Mouse (Mus musculus) intestine, postnatal 0 days (tissue): Measurements from ENCODE around the gene Fam71f1. TPM values are rescaled to one million over a fixed set of nuclear protein-coding genes. Genes with fewer than 3 reads are reported as not detected.

Source experiments
- ATAC-seq: fragments of 200-750 bp; cut with Nextera tagmentation; 2 replicates; pipeline ENCODE4 v1.8.0; 2017; ENCODE audit warnings: mild to moderate bottlenecking, moderate TSS enrichment, moderate library complexity
- H3K27ac ChIP-seq: fragments of 300-500 bp; sonication (generic); 2 replicates; pipeline ENCODE4 v1.5.1; 2014; ENCODE audit warnings: mild to moderate bottlenecking, low read depth, low read length, moderate library complexity
- H3K27me3 ChIP-seq: fragments of 300-500 bp; sonication (generic); replicated peaks from 2 replicates; pipeline ENCODE4 v1.6.1; 2014; ENCODE audit warnings: low read length, mixed read lengths; ENCODE audit not compliant: control insufficient read depth, insufficient read depth
- H3K36me3 ChIP-seq: fragments of 300-500 bp; sonication (generic); 2 replicates; pipeline ENCODE4 v1.6.1; 2014; ENCODE audit warnings: mild to moderate bottlenecking, moderate library complexity; ENCODE audit not compliant: control insufficient read depth, insufficient read depth
- H3K4me1 ChIP-seq: fragments of 300-500 bp; sonication (generic); replicated peaks from 2 replicates; pipeline ENCODE4 v1.6.1; 2014; ENCODE audit warnings: antibody characterized with exemption, low read length, mixed read lengths; ENCODE audit not compliant: control insufficient read depth, insufficient read depth
- H3K4me2 ChIP-seq: fragments of 300-500 bp; sonication (generic); replicated peaks from 2 replicates; pipeline ENCODE4 v1.6.1; 2014; ENCODE audit warnings: low read depth, mild to moderate bottlenecking, moderate library complexity
- H3K4me3 ChIP-seq: fragments of 300-500 bp; sonication (generic); 2 replicates; pipeline ENCODE4 v1.5.1; 2014; ENCODE audit warnings: low read depth, low read length
- H3K9ac ChIP-seq: fragments of 300-500 bp; sonication (generic); 2 replicates; pipeline ENCODE4 v1.6.1; 2014; ENCODE audit warnings: mild to moderate bottlenecking, low read depth, low read length
- H3K9me3 ChIP-seq: fragments of 300-500 bp; sonication (generic); 2 replicates; pipeline ENCODE4 v1.6.1; 2016; ENCODE audit warnings: mixed run types; ENCODE audit not compliant: control insufficient read depth
- CTCF ChIP-seq: sonication (generic); IDR thresholded peaks from 2 replicates; pipeline ENCODE4 v1.5.1; 2016; ENCODE audit warnings: low read depth, mild to moderate bottlenecking, control low read depth, antibody characterized with exemption, moderate library complexity
- WGBS: fragments of 180-500 bp; shearing (Covaris S2); extraction: QIAGEN DNeasy Blood & Tissue Kit; methylation state at CpG from one replicate; pipeline ENCODE4 v1.1.7; 2014; 5-methylcytosine and 5-hydroxymethylcytosine counted together
- polyA plus RNA-seq: library from polyadenylated mRNA; unstranded; fragments of >200 nt; fragmentation: Nextera tagmentation; extraction: Ambion mirVana; gene quantifications from 2 replicates; pipeline ENCODE4 v1.2.1, GENCODE M21; 2015

Gene Fam71f1
- polyA plus RNA-seq, 1 experiment from 2014 or later, result not detected

- no peaks in the 10 kb centered on the region for H3K9me3 ChIP-seq
- ATAC-seq, result no peak
- whole genome bisulfite sequencing, result 40% methylated on average over 5 of the region's 5 CpGs
- H3K36me3 ChIP-seq, result no peaks in the 10 kb centered on the region
- peak; percentile 47 for TF ChIP-seq CTCF
- H3K4me2 ChIP-seq, result no peak overlapping the region
- H3K27me3 ChIP-seq, result no peaks in the 10 kb centered on the region
- no peaks in the 10 kb centered on the region for H3K4me1 ChIP-seq
- no peak overlapping the region for H3K4me3 ChIP-seq
- H3K27ac ChIP-seq, result no peak overlapping the region
- no peak overlapping the region for H3K9ac ChIP-seq
Observed at GRCm38 (mm10) chr6:29303726-29304125, 15.2 kb upstream of the Fam71f1 start.

DNA sequence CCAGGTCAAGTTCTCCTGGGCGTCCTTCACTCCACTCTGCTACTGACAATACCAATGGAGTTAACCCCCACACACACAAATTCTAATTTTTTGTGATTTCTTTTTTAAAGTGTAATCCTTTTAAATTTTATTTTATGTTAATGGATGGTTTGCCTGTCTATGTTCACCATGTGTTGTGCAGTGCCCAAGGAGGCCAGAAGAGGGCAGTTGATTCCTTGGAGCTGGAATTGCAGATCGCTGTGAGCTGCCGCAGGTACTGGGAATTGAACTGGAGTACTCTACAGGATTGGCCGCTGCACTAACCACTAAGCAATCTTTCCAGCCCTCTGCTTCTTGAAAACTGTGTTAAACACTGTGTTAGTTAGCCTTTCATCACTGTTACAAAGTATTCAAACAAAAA is 13.5 kb upstream of the Fam71f1 start:
- Histone ChIP-seq H3K4me2 (no peak overlapping the region), H3K9me3 (no peaks in the 10 kb centered on the region), H3K27ac (no peak overlapping the region), H3K4me3 (no peak overlapping the region), H3K4me1 (no peaks in the 10 kb centered on the region), H3K9ac (no peak overlapping the region), H3K36me3 (no peaks in the 10 kb centered on the region), H3K27me3 (no peaks in the 10 kb centered on the region)
- no peak for ATAC-seq
- WGBS, result 90% methylated on average over 4 of the region's 4 CpGs
- TF ChIP-seq CTCF, result no peak

- ATAC-seq, result no peak
- 88% methylated on average over 16 of the region's 16 CpGs for WGBS
- TF ChIP-seq CTCF, result no peak
Observed at GRCm38 (mm10) chr6:29308846-29309605, 9.9 kb upstream of the Fam71f1 start.

GRCm38 (mm10) chr6:29313690-29314202 is 5.2 kb upstream of the Fam71f1 start:
- H3K9ac ChIP-seq, result no peak overlapping the region
- H3K36me3 ChIP-seq, result no peaks in the 10 kb centered on the region
- H3K27me3 ChIP-seq, result no peaks in the 10 kb centered on the region
- H3K4me1 ChIP-seq, result no peaks in the 10 kb centered on the region
- no peak for ATAC-seq
- TF ChIP-seq CTCF, result no peak
- H3K27ac ChIP-seq, result no peak overlapping the region
- 74% methylated on average over 14 of the region's 14 CpGs for WGBS
- no peak overlapping the region for H3K4me2 ChIP-seq
- H3K4me3 ChIP-seq, result no peak overlapping the region
- no peaks in the 10 kb centered on the region for H3K9me3 ChIP-seq

More at GRCm38 (mm10) chr6:29308846-29309605, 9.9 kb upstream of the Fam71f1 start:
- no peak overlapping the region for H3K27ac ChIP-seq
- no peaks in the 10 kb centered on the region for H3K27me3 ChIP-seq
- H3K36me3 ChIP-seq, result no peaks in the 10 kb centered on the region
- no peaks in the 10 kb centered on the region for H3K4me1 ChIP-seq
- H3K9me3 ChIP-seq, result no peaks in the 10 kb centered on the region
- H3K9ac ChIP-seq, result no peak overlapping the region
- no peak overlapping the region for H3K4me2 ChIP-seq
- no peak overlapping the region for H3K4me3 ChIP-seq

DNA sequence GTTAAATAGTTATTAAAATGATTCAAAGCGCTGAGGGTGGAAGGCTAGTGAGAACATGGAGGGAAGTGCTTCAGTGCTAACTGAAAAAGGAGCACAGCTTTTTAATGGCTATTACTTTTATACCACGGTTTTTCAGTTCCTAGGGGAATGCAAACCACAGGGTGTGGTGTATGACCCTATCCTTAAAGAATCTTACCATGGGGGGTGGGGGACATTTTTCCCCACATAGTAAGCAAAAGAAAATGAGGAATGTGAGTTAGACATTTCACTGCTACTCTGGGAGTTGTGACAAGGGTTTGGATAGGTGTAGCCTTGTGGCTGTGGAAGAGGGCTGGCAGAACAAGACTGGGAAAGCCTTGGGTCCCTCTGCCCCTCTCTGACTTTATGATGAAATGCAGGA is 1.7 kb upstream of the Fam71f1 start:
- no peak overlapping the region for H3K9ac ChIP-seq

GRCm38 (mm10) chr6:29317941-29318340 is 999 bp upstream of the Fam71f1 start:
- WGBS, result 60% methylated on average over 3 of the region's 3 CpGs
- Histone ChIP-seq H3K4me1 (no peaks in the 10 kb centered on the region), H3K27ac (no peak overlapping the region), H3K36me3 (no peaks in the 10 kb centered on the region), H3K9me3 (no peaks in the 10 kb centered on the region), H3K9ac (no peak overlapping the region), H3K4me3 (no peak overlapping the region), H3K4me2 (no peak overlapping the region), H3K27me3 (no peaks in the 10 kb centered on the region)
- no peak for ATAC-seq
- no peak for TF ChIP-seq CTCF

More for the DNA sequence above, 1.7 kb upstream of the Fam71f1 start:
- no peak overlapping the region for H3K27ac ChIP-seq
- no peak overlapping the region for H3K4me2 ChIP-seq
- H3K36me3 ChIP-seq, result no peaks in the 10 kb centered on the region
- 56% methylated on average over 2 of the region's 2 CpGs for WGBS
- ATAC-seq, result no peak
- no peaks in the 10 kb centered on the region for H3K27me3 ChIP-seq
- TF ChIP-seq CTCF, result no peak
- no peak overlapping the region for H3K4me3 ChIP-seq
- H3K9me3 ChIP-seq, result no peaks in the 10 kb centered on the region
- H3K4me1 ChIP-seq, result no peaks in the 10 kb centered on the region
